Mouse (Mus musculus): ENCODE data around the gene Wnk2. TPM values are rescaled to one million over a fixed set of nuclear protein-coding genes. Genes with fewer than 3 reads are reported as not detected.

Wnk2 gene
- polyA plus RNA-seq, 1 experiment = not detected

GRCm38 (mm10) chr13:49087420-49087819 is 60.4 kb downstream of the Wnk2 start:
- Histone ChIP-seq H3K79me2 (ENCODE audit: control insufficient read depth, insufficient read depth) (no peaks in the 10 kb centered on the region), H3K36me3 (ENCODE audit: control insufficient read depth, insufficient read depth) (no peaks in the 10 kb centered on the region), H3K79me3 (ENCODE audit: low read depth) (no peaks in the 10 kb centered on the region), H3ac (ENCODE audit: control insufficient read depth, insufficient read length, low read depth) (no peak overlapping the region), H3K27me3 (ENCODE audit: control insufficient read depth, insufficient read depth, insufficient read length) (peaks cover 55% of the 10 kb centered on the region), H3K4me3 (ENCODE audit: insufficient read depth, poor library complexity, severe bottlenecking) (no peak overlapping the region)
- no peak for TF ChIP-seq FOSL1 (IDR thresholded peaks at IDR 0.05; ENCODE audit: insufficient read depth, low read length, poor library complexity, severe bottlenecking)
- no peak for TF ChIP-seq MAX (IDR thresholded peaks at IDR 0.05)
- no peak for TF ChIP-seq MYOD1 (IDR thresholded peaks at IDR 0.05; ENCODE audit: control insufficient read depth, insufficient read length, low read depth)
- TF ChIP-seq USF1 (IDR thresholded peaks at IDR 0.05; ENCODE audit: low read depth) = no peak

GRCm38 (mm10) chr13:49086431-49086830 is 61.4 kb downstream of the Wnk2 start:
- no peaks in the 10 kb centered on the region for H3K36me3 ChIP-seq (ENCODE audit: control insufficient read depth, insufficient read depth)
- TF ChIP-seq MAX (IDR thresholded peaks at IDR 0.05) (no peak), CEBPB (IDR thresholded peaks at IDR 0.05; ENCODE audit: low read depth) (no peak), USF1 (IDR thresholded peaks at IDR 0.05; ENCODE audit: low read depth) (no peak), MYOG (IDR thresholded peaks at IDR 0.05; ENCODE audit: control insufficient read depth, extremely low read depth, insufficient read length) (no peak), MYOD1 (IDR thresholded peaks at IDR 0.05; ENCODE audit: control insufficient read depth, insufficient read length, low read depth) (no peak), CTCF (IDR thresholded peaks at IDR 0.05; ENCODE audit: control insufficient read depth, insufficient read depth, insufficient read length) (no peak), FOSL1 (IDR thresholded peaks at IDR 0.05; ENCODE audit: insufficient read depth, low read length, poor library complexity, severe bottlenecking) (no peak)
- no peaks in the 10 kb centered on the region for H3K79me2 ChIP-seq (ENCODE audit: control insufficient read depth, insufficient read depth)
- peaks cover 55% of the 10 kb centered on the region for H3K27me3 ChIP-seq (ENCODE audit: control insufficient read depth, insufficient read depth, insufficient read length)
- no peaks in the 10 kb centered on the region for H3K79me3 ChIP-seq (ENCODE audit: low read depth)
- no peak overlapping the region for H3K4me3 ChIP-seq (ENCODE audit: insufficient read depth, poor library complexity, severe bottlenecking)
- H3ac ChIP-seq (ENCODE audit: control insufficient read depth, insufficient read length, low read depth) = no peak overlapping the region

GRCm38 (mm10) chr13:49085211-49085610 is 62.6 kb downstream of the Wnk2 start:
- H3K79me3 ChIP-seq (ENCODE audit: low read depth) = no peaks in the 10 kb centered on the region
- no peaks in the 10 kb centered on the region for H3K36me3 ChIP-seq (ENCODE audit: control insufficient read depth, insufficient read depth)
- H3ac ChIP-seq (ENCODE audit: control insufficient read depth, insufficient read length, low read depth) = no peak overlapping the region
- no peak for TF ChIP-seq MYOD1 (IDR thresholded peaks at IDR 0.05; ENCODE audit: control insufficient read depth, insufficient read length, low read depth)
- TF ChIP-seq MAX (IDR thresholded peaks at IDR 0.05) = no peak
- TF ChIP-seq MYOG (IDR thresholded peaks at IDR 0.05; ENCODE audit: control insufficient read depth, extremely low read depth, insufficient read length) = no peak
- TF ChIP-seq FOSL1 (IDR thresholded peaks at IDR 0.05; ENCODE audit: insufficient read depth, low read length, poor library complexity, severe bottlenecking) = no peak
- no peak for TF ChIP-seq USF1 (IDR thresholded peaks at IDR 0.05; ENCODE audit: low read depth)
- no peak for TF ChIP-seq CTCF (IDR thresholded peaks at IDR 0.05; ENCODE audit: control insufficient read depth, insufficient read depth, insufficient read length)
- no peak for TF ChIP-seq CEBPB (IDR thresholded peaks at IDR 0.05; ENCODE audit: low read depth)
- no peaks in the 10 kb centered on the region for H3K79me2 ChIP-seq (ENCODE audit: control insufficient read depth, insufficient read depth)
- H3K4me3 ChIP-seq (ENCODE audit: insufficient read depth, poor library complexity, severe bottlenecking) = no peak overlapping the region
- peaks cover 64% of the 10 kb centered on the region for H3K27me3 ChIP-seq (ENCODE audit: control insufficient read depth, insufficient read depth, insufficient read length)

GRCm38 (mm10) chr13:49084781-49085180 is 63.0 kb downstream of the Wnk2 start:
- Histone ChIP-seq H3K4me3 (ENCODE audit: insufficient read depth, poor library complexity, severe bottlenecking) (no peak overlapping the region), H3K79me2 (ENCODE audit: control insufficient read depth, insufficient read depth) (no peaks in the 10 kb centered on the region), H3K79me3 (ENCODE audit: low read depth) (no peaks in the 10 kb centered on the region), H3K36me3 (ENCODE audit: control insufficient read depth, insufficient read depth) (no peaks in the 10 kb centered on the region), H3K27me3 (ENCODE audit: control insufficient read depth, insufficient read depth, insufficient read length) (peaks cover 67% of the 10 kb centered on the region), H3ac (ENCODE audit: control insufficient read depth, insufficient read length, low read depth) (no peak overlapping the region)
- TF ChIP-seq MAX (IDR thresholded peaks at IDR 0.05) (no peak), FOSL1 (IDR thresholded peaks at IDR 0.05; ENCODE audit: insufficient read depth, low read length, poor library complexity, severe bottlenecking) (no peak), MYOD1 (IDR thresholded peaks at IDR 0.05; ENCODE audit: control insufficient read depth, insufficient read length, low read depth) (no peak), USF1 (IDR thresholded peaks at IDR 0.05; ENCODE audit: low read depth) (no peak), CTCF (IDR thresholded peaks at IDR 0.05; ENCODE audit: control insufficient read depth, insufficient read depth, insufficient read length) (no peak), MYOG (IDR thresholded peaks at IDR 0.05; ENCODE audit: control insufficient read depth, extremely low read depth, insufficient read length) (no peak), CEBPB (IDR thresholded peaks at IDR 0.05; ENCODE audit: low read depth) (no peak)

- no peak overlapping the region for H3K4me3 ChIP-seq (ENCODE audit: insufficient read depth, poor library complexity, severe bottlenecking)
- no peak overlapping the region for H3ac ChIP-seq (ENCODE audit: control insufficient read depth, insufficient read length, low read depth)
- H3K36me3 ChIP-seq (ENCODE audit: control insufficient read depth, insufficient read depth) = no peaks in the 10 kb centered on the region
- H3K79me3 ChIP-seq (ENCODE audit: low read depth) = no peaks in the 10 kb centered on the region
- H3K79me2 ChIP-seq (ENCODE audit: control insufficient read depth, insufficient read depth) = no peaks in the 10 kb centered on the region
- H3K27me3 ChIP-seq (ENCODE audit: control insufficient read depth, insufficient read depth, insufficient read length) = peaks cover 75% of the 10 kb centered on the region
- no peak for TF ChIP-seq MYOG (IDR thresholded peaks at IDR 0.05; ENCODE audit: control insufficient read depth, extremely low read depth, insufficient read length)
- no peak for TF ChIP-seq MYOD1 (IDR thresholded peaks at IDR 0.05; ENCODE audit: control insufficient read depth, insufficient read length, low read depth)
- no peak for TF ChIP-seq MAX (IDR thresholded peaks at IDR 0.05)
These were observed 63.9 kb downstream of the Wnk2 start for GRCm38 (mm10) chr13:49083941-49084340.

- TF ChIP-seq CTCF (IDR thresholded peaks at IDR 0.05; ENCODE audit: control insufficient read depth, insufficient read depth, insufficient read length) (no peak), USF1 (IDR thresholded peaks at IDR 0.05; ENCODE audit: low read depth) (no peak), FOSL1 (IDR thresholded peaks at IDR 0.05; ENCODE audit: insufficient read depth, low read length, poor library complexity, severe bottlenecking) (no peak), MYOG (IDR thresholded peaks at IDR 0.05; ENCODE audit: control insufficient read depth, extremely low read depth, insufficient read length) (no peak), CEBPB (IDR thresholded peaks at IDR 0.05; ENCODE audit: low read depth) (no peak), MAX (IDR thresholded peaks at IDR 0.05) (no peak), MYOD1 (IDR thresholded peaks at IDR 0.05; ENCODE audit: control insufficient read depth, insufficient read length, low read depth) (no peak)
- H3K4me3 ChIP-seq (ENCODE audit: insufficient read depth, poor library complexity, severe bottlenecking) = no peak overlapping the region
- H3K79me2 ChIP-seq (ENCODE audit: control insufficient read depth, insufficient read depth) = no peaks in the 10 kb centered on the region
- H3K79me3 ChIP-seq (ENCODE audit: low read depth) = no peaks in the 10 kb centered on the region
- H3ac ChIP-seq (ENCODE audit: control insufficient read depth, insufficient read length, low read depth) = no peak overlapping the region
- H3K36me3 ChIP-seq (ENCODE audit: control insufficient read depth, insufficient read depth) = no peaks in the 10 kb centered on the region
- H3K27me3 ChIP-seq (ENCODE audit: control insufficient read depth, insufficient read depth, insufficient read length) = peaks cover 92% of the 10 kb centered on the region
These were observed 65.5 kb downstream of the Wnk2 start for GRCm38 (mm10) chr13:49082151-49082879.
